Mouse (Mus musculus): ENCODE results near the gene Grb2.

The Grb2 gene

GRCm38 (mm10) chr11:115626824-115627616, 81.4 kb downstream of the Grb2 start:
- no peak for DNase-seq (ENCODE audit: low read depth)

GRCm38 (mm10) chr11:115625877-115626276, 82.5 kb downstream of the Grb2 start:
- DNase-seq (ENCODE audit: low read depth): no peak

GRCm38 (mm10) chr11:115623487-115624070, 84.8 kb downstream of the Grb2 start:
- peak; percentile 70 for DNase-seq (ENCODE audit: low read depth)

- DNase-seq (ENCODE audit: low read depth): no peak
Observed at GRCm38 (mm10) chr11:115619949-115620348, 88.4 kb downstream of the Grb2 start.

- no peak for DNase-seq (ENCODE audit: low read depth)
Observed at GRCm38 (mm10) chr11:115618732-115619516, 89.5 kb downstream of the Grb2 start.

- no peak for DNase-seq (ENCODE audit: low read depth)
Observed at GRCm38 (mm10) chr11:115618001-115618400, 90.4 kb downstream of the Grb2 start.

- no peak for DNase-seq (ENCODE audit: low read depth)
Observed at GRCm38 (mm10) chr11:115616893-115617292, 91.5 kb downstream of the Grb2 start.

- no peak for DNase-seq (ENCODE audit: low read depth)
Observed at GRCm38 (mm10) chr11:115616371-115616770, 92.0 kb downstream of the Grb2 start.

GRCm38 (mm10) chr11:115615875-115616274, 92.5 kb downstream of the Grb2 start:
- no peak for DNase-seq (ENCODE audit: low read depth)

GRCm38 (mm10) chr11:115615108-115615825, 93.1 kb downstream of the Grb2 start:
- no peak for DNase-seq (ENCODE audit: low read depth)

- DNase-seq (ENCODE audit: low read depth): no peak
Observed at GRCm38 (mm10) chr11:115614346-115615107, 93.9 kb downstream of the Grb2 start.

GRCm38 (mm10) chr11:115613138-115613945, 95.1 kb downstream of the Grb2 start:
- DNase-seq (ENCODE audit: low read depth): no peak

GRCm38 (mm10) chr11:115612410-115613137, 95.8 kb downstream of the Grb2 start, which contains the start of gene Mif4gd:
TSS of gene Mif4gd (minus strand) at chr11:115612969.
- peak; percentile 97 for DNase-seq (ENCODE audit: low read depth)

GRCm38 (mm10) chr11:115612059-115612409, 96.4 kb downstream of the Grb2 start:
- DNase-seq (ENCODE audit: low read depth): no peak

- no peak for DNase-seq (ENCODE audit: low read depth)
Observed at GRCm38 (mm10) chr11:115611173-115611572, 97.2 kb downstream of the Grb2 start.

GRCm38 (mm10) chr11:115609576-115609975, 98.8 kb downstream of the Grb2 start:
- DNase-seq (ENCODE audit: low read depth): no peak

- no peak for DNase-seq (ENCODE audit: low read depth)
Observed at GRCm38 (mm10) chr11:115608421-115609399, 99.7 kb downstream of the Grb2 start.

GRCm38 (mm10) chr11:115606733-115607132, 101.7 kb downstream of the Grb2 start:
- DNase-seq (ENCODE audit: low read depth): no peak

GRCm38 (mm10) chr11:115604304-115604696, 104.1 kb downstream of the Grb2 start:
- DNase-seq (ENCODE audit: low read depth): peak; percentile 49
